In genomic region chr16:29399079-29399478, GRCm38 (mm10) we compare ENCODE assay signal across 13 mouse cellular contexts. TPM values are rescaled to one million over a fixed set of nuclear protein-coding genes. Genes with fewer than 3 reads are reported as not detected.
DNase-seq lines count a peak whose midpoint lies in the region.
"Had no signal": no experiment of that assay in that cellular context is flagged by ENCODE, and none has a peak within 500 bp of the region (broad histone marks: within the 10 kb centered on the region; RNA-seq: fewer than 3 reads in every experiment).

No protein-coding gene starts in this region.

- DNase-seq in adrenal gland, postnatal 14 days, result peak; percentile 4
- no peak for DNase-seq in adrenal gland, postnatal 25 days
- peak; percentile 2 for DNase-seq in ovary, adult 18-20 months (ENCODE audit: low spot score)
- DNase-seq in ovary, postnatal 14 days (ENCODE audit: low spot score), result no peak
- DNase-seq in cerebellum, postnatal 10 days, result peak; percentile 90 to 95
- peak; percentile 8 to 14 for DNase-seq in gastrocnemius, postnatal 36 days
- no peak for DNase-seq in Muller cell, postnatal 12 days (ENCODE audit: inconsistent ontology term)
- DNase-seq in lung, postnatal 14 days, result no peak
- DNase-seq: heart, adult 2 months; kidney, adult 18-20 months; kidney, postnatal 4 days; lung, postnatal 10 days; thymus, postnatal 4 days had no signal

- intact Hi-C loops in gastrocnemius, postnatal 36 days (cut with DNase I), result no loop called here

RNA-seq across cellular contexts. Expression of gene Atp13a5, which starts 20.5 kb away (rescaled TPM):
- not detected in 2 replicates for total RNA-seq in adrenal gland, postnatal 14 days (2021)
- total RNA-seq in adrenal gland, postnatal 25 days (2021), result not detected in 2 replicates
- total RNA-seq in gastrocnemius, postnatal 36 days (2021), result 1 to 10 TPM; 4.2 to 9.3 TPM
- total RNA-seq: heart, adult 2 months had no signal

Comparison
In these comparisons a context has a peak if more than half of its experiments do, and no peak if none do; other contexts are left out.
1. DNase-seq: peak in adrenal gland, postnatal 14 days (single experiment), ovary, adult 18-20 months (single experiment), cerebellum, postnatal 10 days (2 of 2) and gastrocnemius, postnatal 36 days (2 of 2); none in adrenal gland, postnatal 25 days (single experiment), ovary, postnatal 14 days (single experiment), Muller cell, postnatal 12 days (single experiment) and lung, postnatal 14 days (single experiment).